Mouse (Mus musculus): ENCODE data around the gene Sytl1.

DNA sequence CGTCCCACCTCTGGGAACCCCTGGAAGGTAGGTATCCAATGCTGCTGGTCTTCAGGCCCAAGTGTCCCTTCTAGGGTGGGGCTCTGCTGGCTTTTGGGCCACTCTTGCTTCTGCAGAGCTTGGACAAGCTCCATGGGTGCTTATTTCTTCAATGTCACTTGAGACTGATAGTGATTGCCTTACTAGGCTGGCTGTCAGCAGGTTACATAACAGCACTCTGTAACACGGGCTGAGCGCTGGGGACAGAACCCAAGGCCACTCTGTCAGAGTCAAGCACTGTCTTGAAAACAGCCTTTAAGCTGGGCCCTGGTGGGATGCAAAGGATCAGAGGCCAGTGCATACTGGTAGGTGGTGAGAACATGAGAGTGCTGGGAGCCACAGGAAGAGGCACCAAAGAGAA is 2.4 kb upstream of the Sytl1 start:
- TF ChIP-seq CTCF (IDR thresholded peaks at IDR 0.05 in 2 of 3, conservative IDR thresholded peaks at IDR 0.05 in 1 of 3; ENCODE audit: control insufficient read depth in 1 of 3, insufficient read depth in 1 of 3, low read depth in 2 of 3, low read length in 3 of 3, poor library complexity in 1 of 3, severe bottlenecking in 1 of 3) (no peak), POLR2AphosphoS5 (IDR thresholded peaks at IDR 0.05; ENCODE audit: borderline replicate concordance, low read depth, low read length) (no peak), POLR2A (IDR thresholded peaks at IDR 0.05; ENCODE audit: control insufficient read depth in 1 of 2, insufficient read depth in 1 of 2, low read depth in 1 of 2, low read length in 2 of 2, poor library complexity in 1 of 2) (no peak), TAL1 (IDR thresholded peaks at IDR 0.05; ENCODE audit: low read length) (no peak), ZKSCAN1 (IDR thresholded peaks at IDR 0.05; ENCODE audit: low read depth, low read length) (no peak), KAT2A (conservative IDR thresholded peaks at IDR 0.05; ENCODE audit: low read depth, low read length) (no peak), MAZ (IDR thresholded peaks at IDR 0.05; ENCODE audit: low read depth, low read length) (no peak), USF2 (IDR thresholded peaks at IDR 0.05; ENCODE audit: borderline replicate concordance in 1 of 2, insufficient read depth in 1 of 2, low read depth in 1 of 2, low read length in 2 of 2) (no peak), CHD1 (IDR thresholded peaks at IDR 0.05; ENCODE audit: low read depth, low read length) (no peak), GATA1 (IDR thresholded peaks at IDR 0.05; ENCODE audit: low read depth, low read length) (no peak), EP300 (IDR thresholded peaks at IDR 0.05; ENCODE audit: low read depth in 1 of 2, low read length in 2 of 2) (no peak)
